Mouse (Mus musculus): ENCODE data around the gene Cdh23. TPM values are rescaled to one million over a fixed set of nuclear protein-coding genes. Genes with fewer than 3 reads are reported as not detected.

Cdh23 gene
- polyA plus RNA-seq, 1 experiment = 9.0 TPM

GRCm38 (mm10) chr10:60670166-60670565 is 26.1 kb downstream of the Cdh23 start:
- DNase-seq (ENCODE audit: low read depth) = no peak
- TF ChIP-seq CTCF (IDR thresholded peaks at IDR 0.05; ENCODE audit: borderline replicate concordance, extremely low read depth, insufficient read depth, insufficient read length) (no peak), POLR2A (IDR thresholded peaks at IDR 0.05; ENCODE audit: borderline replicate concordance, extremely low read depth, insufficient read depth, insufficient read length, poor library complexity, severe bottlenecking) (no peak)

- no peak for DNase-seq (ENCODE audit: low read depth)
- TF ChIP-seq CTCF (IDR thresholded peaks at IDR 0.05; ENCODE audit: borderline replicate concordance, extremely low read depth, insufficient read depth, insufficient read length) = no peak
- TF ChIP-seq POLR2A (IDR thresholded peaks at IDR 0.05; ENCODE audit: borderline replicate concordance, extremely low read depth, insufficient read depth, insufficient read length, poor library complexity, severe bottlenecking) = no peak
Observed at GRCm38 (mm10) chr10:60668591-60668990, 27.7 kb downstream of the Cdh23 start.

- TF ChIP-seq CTCF (IDR thresholded peaks at IDR 0.05; ENCODE audit: borderline replicate concordance, extremely low read depth, insufficient read depth, insufficient read length) (no peak), POLR2A (IDR thresholded peaks at IDR 0.05; ENCODE audit: borderline replicate concordance, extremely low read depth, insufficient read depth, insufficient read length, poor library complexity, severe bottlenecking) (no peak)
- DNase-seq (ENCODE audit: low read depth) = no peak
Observed at GRCm38 (mm10) chr10:60660986-60661385, 35.3 kb downstream of the Cdh23 start.

GRCm38 (mm10) chr10:60659450-60660020 is 36.8 kb downstream of the Cdh23 start:
- no peak for DNase-seq (ENCODE audit: low read depth)
- TF ChIP-seq CTCF (IDR thresholded peaks at IDR 0.05; ENCODE audit: borderline replicate concordance, extremely low read depth, insufficient read depth, insufficient read length) = no peak
- TF ChIP-seq POLR2A (IDR thresholded peaks at IDR 0.05; ENCODE audit: borderline replicate concordance, extremely low read depth, insufficient read depth, insufficient read length, poor library complexity, severe bottlenecking) = no peak

GRCm38 (mm10) chr10:60658176-60658575 is 38.1 kb downstream of the Cdh23 start:
- no peak for TF ChIP-seq CTCF (IDR thresholded peaks at IDR 0.05; ENCODE audit: borderline replicate concordance, extremely low read depth, insufficient read depth, insufficient read length)
- no peak for TF ChIP-seq POLR2A (IDR thresholded peaks at IDR 0.05; ENCODE audit: borderline replicate concordance, extremely low read depth, insufficient read depth, insufficient read length, poor library complexity, severe bottlenecking)
- DNase-seq (ENCODE audit: low read depth) = no peak

- no peak for DNase-seq (ENCODE audit: low read depth)
- TF ChIP-seq CTCF (IDR thresholded peaks at IDR 0.05; ENCODE audit: borderline replicate concordance, extremely low read depth, insufficient read depth, insufficient read length) = no peak
- TF ChIP-seq POLR2A (IDR thresholded peaks at IDR 0.05; ENCODE audit: borderline replicate concordance, extremely low read depth, insufficient read depth, insufficient read length, poor library complexity, severe bottlenecking) = no peak
Observed at GRCm38 (mm10) chr10:60653675-60654074, 42.6 kb downstream of the Cdh23 start.

- DNase-seq (ENCODE audit: low read depth) = no peak
- TF ChIP-seq POLR2A (IDR thresholded peaks at IDR 0.05; ENCODE audit: borderline replicate concordance, extremely low read depth, insufficient read depth, insufficient read length, poor library complexity, severe bottlenecking) = no peak
- TF ChIP-seq CTCF (IDR thresholded peaks at IDR 0.05; ENCODE audit: borderline replicate concordance, extremely low read depth, insufficient read depth, insufficient read length) = no peak
Observed at GRCm38 (mm10) chr10:60653106-60653505, 43.2 kb downstream of the Cdh23 start.

- no peak for TF ChIP-seq POLR2A (IDR thresholded peaks at IDR 0.05; ENCODE audit: borderline replicate concordance, extremely low read depth, insufficient read depth, insufficient read length, poor library complexity, severe bottlenecking)
- DNase-seq (ENCODE audit: low read depth) = peak; percentile 13
Observed at GRCm38 (mm10) chr10:60644079-60644641, 52.1 kb downstream of the Cdh23 start.

GRCm38 (mm10) chr10:60639291-60639690 is 57.0 kb downstream of the Cdh23 start:
- TF ChIP-seq CTCF (IDR thresholded peaks at IDR 0.05; ENCODE audit: borderline replicate concordance, extremely low read depth, insufficient read depth, insufficient read length) (no peak), POLR2A (IDR thresholded peaks at IDR 0.05; ENCODE audit: borderline replicate concordance, extremely low read depth, insufficient read depth, insufficient read length, poor library complexity, severe bottlenecking) (no peak)
- DNase-seq (ENCODE audit: low read depth) = no peak

GRCm38 (mm10) chr10:60635568-60636295 is 60.6 kb downstream of the Cdh23 start:
- peak; percentile 18 for DNase-seq (ENCODE audit: low read depth)

GRCm38 (mm10) chr10:60634391-60634790 is 61.9 kb downstream of the Cdh23 start:
- no peak for TF ChIP-seq CTCF (IDR thresholded peaks at IDR 0.05; ENCODE audit: borderline replicate concordance, extremely low read depth, insufficient read depth, insufficient read length)
- no peak for TF ChIP-seq POLR2A (IDR thresholded peaks at IDR 0.05; ENCODE audit: borderline replicate concordance, extremely low read depth, insufficient read depth, insufficient read length, poor library complexity, severe bottlenecking)
- peak; percentile 37 for DNase-seq (ENCODE audit: low read depth)

More at GRCm38 (mm10) chr10:60635568-60636295, 60.6 kb downstream of the Cdh23 start:
- TF ChIP-seq POLR2A (IDR thresholded peaks at IDR 0.05; ENCODE audit: borderline replicate concordance, extremely low read depth, insufficient read depth, insufficient read length, poor library complexity, severe bottlenecking) (no peak), CTCF (IDR thresholded peaks at IDR 0.05; ENCODE audit: borderline replicate concordance, extremely low read depth, insufficient read depth, insufficient read length) (no peak)

- TF ChIP-seq POLR2A (IDR thresholded peaks at IDR 0.05; ENCODE audit: borderline replicate concordance, extremely low read depth, insufficient read depth, insufficient read length, poor library complexity, severe bottlenecking) (no peak), CTCF (IDR thresholded peaks at IDR 0.05; ENCODE audit: borderline replicate concordance, extremely low read depth, insufficient read depth, insufficient read length) (no peak)
- no peak for DNase-seq (ENCODE audit: low read depth)
Observed at GRCm38 (mm10) chr10:60626086-60626485, 70.2 kb downstream of the Cdh23 start.

Measured in brain, embryonic 14.5 days (tissue).